Mouse (Mus musculus) heart, postnatal 0 days (tissue): ENCODE data around the gene Irak2. TPM values are rescaled to one million over a fixed set of nuclear protein-coding genes. Genes with fewer than 3 reads are reported as not detected.

Experiments
- ATAC-seq: fragments of 200-750 bp; cut with Nextera tagmentation; 2 replicates; pipeline ENCODE4 v1.8.0; 2017; ENCODE audit warnings: low read depth, moderate number of reproducible peaks, moderate library complexity; ENCODE audit not compliant: insufficient read depth
- DNase-seq: peaks from one replicate; pipeline ENCODE4 v3.0.0-alpha.2; 2016; ENCODE audit warnings: low spot score
- H3K27ac ChIP-seq: fragments of 300-500 bp; sonication (generic); 2 replicates; pipeline ENCODE4 v1.5.1; 2014; ENCODE audit warnings: low read depth, mild to moderate bottlenecking
- H3K27me3 ChIP-seq: fragments of 300-500 bp; sonication (generic); 2 replicates; pipeline ENCODE4 v1.6.1; 2014; ENCODE audit warnings: low read length, mixed read lengths; ENCODE audit not compliant: control insufficient read depth, insufficient read depth
- H3K36me3 ChIP-seq: fragments of 300-500 bp; sonication (generic); replicated peaks from 2 replicates; pipeline ENCODE4 v1.6.1; 2014; ENCODE audit warnings: low read length, mixed read lengths; ENCODE audit not compliant: control insufficient read depth, insufficient read depth
- H3K4me1 ChIP-seq: fragments of 300-500 bp; sonication (generic); 2 replicates; pipeline ENCODE4 v1.6.1; 2014; ENCODE audit warnings: antibody characterized with exemption; ENCODE audit not compliant: control insufficient read depth, insufficient read depth
- H3K4me2 ChIP-seq: fragments of 300-500 bp; sonication (generic); 2 replicates; pipeline ENCODE4 v1.6.1; 2014; ENCODE audit warnings: low read depth, mild to moderate bottlenecking, low read length, moderate library complexity
- H3K4me3 ChIP-seq: fragments of 300-500 bp; sonication (generic); 2 replicates; pipeline ENCODE4 v1.5.1; 2014; ENCODE audit warnings: low read depth, low read length
- H3K9ac ChIP-seq: fragments of 300-500 bp; sonication (generic); replicated peaks from 2 replicates; pipeline ENCODE4 v1.6.1; 2014; ENCODE audit warnings: low read depth, low read length, mixed read lengths
- H3K9me3 ChIP-seq: fragments of 300-500 bp; sonication (generic); replicated peaks from 2 replicates; pipeline ENCODE4 v1.6.1; 2016; ENCODE audit warnings: low read length; ENCODE audit not compliant: control insufficient read depth
- CTCF ChIP-seq: IDR thresholded peaks from 2 replicates; pipeline ENCODE4 v1.5.1; 2016; ENCODE audit warnings: antibody characterized with exemption, control low read depth, low read depth
- EP300 ChIP-seq: IDR thresholded peaks from 2 replicates; pipeline ENCODE4 v1.6.1; 2016; ENCODE audit warnings: antibody characterized with exemption, low read depth
- WGBS: fragments of 180-500 bp; shearing (Covaris S2); extraction: QIAGEN DNeasy Blood & Tissue Kit; methylation state at CpG from one replicate; pipeline ENCODE4 v1.1.7; 2014; 5-methylcytosine and 5-hydroxymethylcytosine counted together
- polyA plus RNA-seq: library from polyadenylated mRNA; unstranded; fragments of >200 nt; fragmentation: Nextera tagmentation; extraction: Ambion mirVana; gene quantifications from 2 replicates; pipeline ENCODE4 v1.2.1, GENCODE M21; 2015
- total RNA-seq: library from RNA; depleted of rRNA; stranded (reverse); fragments of >200 nt; gene quantifications from 2 replicates; pipeline ENCODE4 v1.2.3, GENCODE M21; 2014; ENCODE audit warnings: low replicate concordance

Gene Irak2
- total and polyA plus RNA-seq, 2 experiments from 2014 or later, result 6.3 to 23.2 TPM

DNA sequence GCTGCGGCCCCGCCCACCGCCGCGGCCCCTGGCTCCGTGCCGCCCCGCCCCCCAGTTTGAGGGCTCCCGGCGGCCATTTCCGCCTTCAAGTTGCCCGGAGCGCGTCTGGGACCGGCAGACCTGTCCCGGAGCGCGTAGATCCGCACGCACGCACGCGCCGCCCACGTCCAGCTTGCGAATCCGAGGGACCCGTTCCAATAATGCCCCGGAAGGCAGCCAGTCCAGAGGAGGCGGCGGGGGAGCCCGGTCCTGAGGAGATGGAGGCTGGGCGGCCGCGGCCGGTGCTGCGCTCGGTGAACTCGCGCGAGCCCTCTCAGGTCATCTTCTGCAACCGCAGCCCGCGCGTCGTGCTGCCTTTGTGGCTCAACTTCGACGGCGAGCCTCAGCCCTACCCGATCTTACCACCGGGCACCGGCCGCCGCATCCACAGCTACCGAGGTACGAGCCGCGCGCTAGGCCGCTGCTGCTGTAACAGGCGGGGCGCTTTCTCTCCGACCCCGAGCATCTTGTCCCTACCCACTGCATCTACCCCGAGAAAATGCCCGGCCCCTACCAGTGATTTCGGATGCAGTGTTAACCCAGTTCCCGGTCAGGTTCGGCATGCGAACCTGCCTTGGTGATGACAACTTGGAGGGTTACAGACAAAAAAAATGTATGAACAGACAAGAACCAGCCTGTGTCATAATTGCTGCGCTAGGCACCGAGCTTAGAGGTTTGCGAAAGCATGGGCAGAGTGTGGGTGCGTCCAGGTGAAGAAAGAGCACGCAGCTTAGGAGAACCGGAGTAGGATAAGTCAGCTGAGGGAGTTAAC, 14.1 kb upstream of the Irak2 start, which contains the start of gene Vhl:
Gene Vhl, plus strand, starts transcription at position 19 of the 811 bp plus-strand sequence.
- Histone ChIP-seq H3K4me2 (peak within 1 kb of the TSS; percentile 93), H3K27me3 (no peaks in the 10 kb centered on the region), H3K9me3 (no peaks in the 10 kb centered on the region), H3K36me3 (peaks cover 10% of the 10 kb centered on the region), H3K9ac (peak within 1 kb of the TSS; percentile 73), H3K4me3 (peak within 1 kb of the TSS; percentile 83), H3K4me1 (peaks cover 12% of the 10 kb centered on the region), H3K27ac (peak within 1 kb of the TSS; percentile 93)
- TF ChIP-seq EP300, result no peak
- TF ChIP-seq CTCF, result no peak; the same call in 1 of the 2 replicates
- peak; percentile 77 for DNase-seq
- peak; percentile 88 for ATAC-seq
- under 1% methylated on average over 53 of the region's 76 CpGs for WGBS

DNA sequence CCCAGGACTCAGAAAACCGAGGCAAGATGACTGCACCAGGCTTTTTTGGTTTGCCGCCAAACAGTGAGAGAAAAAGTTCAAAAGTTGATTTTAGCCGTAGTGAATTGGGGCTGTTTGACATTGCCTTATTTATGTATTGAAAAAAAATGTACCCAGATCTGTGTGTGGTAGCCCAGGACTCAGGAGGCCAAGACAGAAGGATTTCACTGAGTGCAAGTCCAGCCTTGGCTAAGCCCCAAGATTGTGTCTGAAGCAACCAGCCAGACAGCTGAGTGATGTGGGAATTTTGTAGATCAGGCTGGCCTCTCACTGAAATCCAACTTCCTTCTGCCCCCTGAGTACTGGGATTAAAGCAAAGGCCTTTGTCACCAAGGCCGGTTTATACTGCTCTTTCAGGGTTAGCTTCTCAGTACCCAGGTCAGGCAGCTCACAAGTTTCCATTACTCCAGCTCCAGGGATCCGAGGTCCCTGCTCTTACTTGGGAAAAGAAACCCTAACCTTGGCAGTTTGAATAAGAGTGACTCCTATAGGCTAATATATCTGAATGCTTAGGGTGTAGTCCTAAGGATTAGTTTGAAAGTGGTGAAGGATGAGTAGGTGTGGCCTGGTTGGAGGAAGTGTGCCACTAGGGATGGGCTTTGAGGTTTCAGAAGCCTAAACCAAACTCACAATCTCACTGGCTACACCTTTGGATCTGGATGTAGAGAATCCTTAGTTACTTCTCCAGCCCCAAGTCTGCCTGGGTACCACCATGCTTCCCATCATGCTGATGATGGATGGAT, 13.1 kb upstream of the Irak2 start:
- Histone ChIP-seq H3K9me3 (no peaks in the 10 kb centered on the region), H3K4me2 (peak overlapping the region; percentile 93), H3K27me3 (no peaks in the 10 kb centered on the region), H3K36me3 (peaks cover 20% of the 10 kb centered on the region), H3K27ac (0 out of 2 replicates have a peak overlapping the region, but pooled peaks have one; percentile 93), H3K4me1 (peaks cover 12% of the 10 kb centered on the region), H3K4me3 (peak overlapping the region; percentile 83), H3K9ac (peak overlapping the region; percentile 73)
- no peak for ATAC-seq
- no peak for DNase-seq
- 60% methylated on average over 5 of the region's 5 CpGs for WGBS
- TF ChIP-seq CTCF (no peak), EP300 (no peak)

DNA sequence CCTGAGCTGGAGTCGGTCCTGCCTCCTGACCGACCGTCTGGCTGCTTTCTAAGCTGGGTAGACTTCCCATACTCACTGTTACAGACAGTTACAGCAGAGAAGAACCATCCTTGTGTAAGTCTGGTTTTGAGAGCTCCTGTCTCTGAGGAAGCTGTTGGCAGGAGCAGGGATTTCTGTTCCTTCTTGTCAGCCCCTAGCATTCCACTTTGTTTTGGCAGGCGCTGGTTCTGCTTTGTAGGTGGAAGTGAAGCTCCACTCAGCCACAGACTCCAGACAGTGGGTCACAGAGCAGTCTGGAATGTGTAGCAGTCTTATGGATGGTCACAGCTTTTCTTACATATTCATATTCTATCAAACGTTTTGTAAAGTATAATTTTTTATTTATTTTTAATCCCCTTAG, 7.9 kb upstream of the Irak2 start:
- no peak for ATAC-seq
- no peaks in the 10 kb centered on the region for H3K9me3 ChIP-seq
- H3K4me3 ChIP-seq, result no peak overlapping the region
- WGBS, result 69% methylated on average over 5 of the region's 5 CpGs
- peaks cover under 1% of the 10 kb centered on the region; the same call in 1 of the 2 replicates for H3K4me1 ChIP-seq
- no peak overlapping the region for H3K27ac ChIP-seq
- H3K36me3 ChIP-seq, result peaks cover 47% of the 10 kb centered on the region
- no peak overlapping the region for H3K9ac ChIP-seq
- no peaks in the 10 kb centered on the region for H3K27me3 ChIP-seq
- H3K4me2 ChIP-seq, result no peak overlapping the region
- no peak for TF ChIP-seq CTCF
- TF ChIP-seq EP300, result no peak
- no peak for DNase-seq

DNA sequence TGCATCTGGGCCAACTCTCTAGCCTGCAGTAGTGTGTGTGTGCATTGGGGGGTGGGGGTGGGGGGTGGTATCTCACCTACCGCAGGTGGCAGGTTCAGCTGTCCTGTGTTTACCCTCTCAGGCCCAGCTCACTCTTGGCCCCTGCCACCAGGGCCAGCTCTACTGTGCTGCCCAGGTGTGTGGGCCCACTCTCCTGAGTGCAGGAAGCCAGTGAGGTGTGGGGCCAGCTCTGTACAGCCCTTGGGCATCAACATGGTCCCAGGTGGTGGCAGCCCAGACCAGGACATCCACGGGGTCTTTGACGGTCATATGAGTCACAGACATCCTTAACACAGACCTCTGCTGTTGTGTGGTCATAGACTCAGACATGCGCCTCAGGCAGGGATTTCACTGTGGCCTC, 5.4 kb upstream of the Irak2 start:
- H3K27ac ChIP-seq, result no peak overlapping the region
- ATAC-seq, result no peak
- no peak overlapping the region for H3K9ac ChIP-seq
- DNase-seq, result no peak
- no peak for TF ChIP-seq EP300
- TF ChIP-seq CTCF, result no peak
- WGBS, result 88% methylated on average over 4 of the region's 4 CpGs
- H3K4me3 ChIP-seq, result no peak overlapping the region
- no peak overlapping the region for H3K4me2 ChIP-seq
- peaks cover 43% of the 10 kb centered on the region for H3K36me3 ChIP-seq
- H3K4me1 ChIP-seq, result no peaks in the 10 kb centered on the region
- no peaks in the 10 kb centered on the region for H3K27me3 ChIP-seq
- H3K9me3 ChIP-seq, result no peaks in the 10 kb centered on the region

DNA sequence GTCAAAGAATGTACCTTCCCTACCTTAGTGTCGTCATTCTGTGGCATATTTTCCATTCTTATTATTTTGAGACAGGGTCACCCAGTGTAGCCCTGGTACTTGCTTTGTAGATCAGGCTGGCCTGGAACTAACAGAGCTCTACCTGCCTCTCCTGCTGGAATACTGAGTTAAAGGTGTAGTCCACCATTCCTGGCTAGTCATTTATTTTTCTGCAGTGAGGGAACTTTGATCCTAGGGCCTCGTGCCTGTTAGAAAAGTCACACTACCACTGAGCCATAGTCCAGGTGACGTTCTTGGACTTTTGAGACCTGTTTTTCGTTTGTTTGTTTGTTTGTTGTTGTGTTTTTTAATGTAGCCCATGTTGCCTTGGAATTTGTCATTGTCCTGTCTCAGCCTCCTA, 934 bp downstream of the Irak2 start:
- H3K4me3 ChIP-seq, result peak overlapping the region; percentile 62
- no peak overlapping the region for H3K9ac ChIP-seq
- ATAC-seq, result no peak
- H3K4me2 ChIP-seq, result peak overlapping the region; percentile 82; the same call in 1 of the 2 replicates
- 74% methylated on average over 4 of the region's 4 CpGs for WGBS
- no peak overlapping the region for H3K27ac ChIP-seq
- TF ChIP-seq CTCF (no peak), EP300 (no peak)
- no peaks in the 10 kb centered on the region for H3K9me3 ChIP-seq
- H3K36me3 ChIP-seq, result no peaks in the 10 kb centered on the region
- no peaks in the 10 kb centered on the region for H3K27me3 ChIP-seq
- H3K4me1 ChIP-seq, result no peaks in the 10 kb centered on the region
- no peak for DNase-seq
